ENCODE assay signal across 12 mouse cellular contexts in genomic region chr2:26535517-26536045, GRCm38 (mm10). TPM values are rescaled to one million over a fixed set of nuclear protein-coding genes. Genes with fewer than 3 reads are reported as not detected.
DNase-seq lines count a peak whose midpoint lies in the region; ATAC-seq and TF ChIP-seq lines count a peak whose summit lies in the region.
"Had no signal": no experiment of that assay in that cellular context is flagged by ENCODE, and none has a peak within 500 bp of the region (broad histone marks: within the 10 kb centered on the region; RNA-seq: fewer than 3 reads in every experiment).

No protein-coding gene starts in this region.

- H3K27ac ChIP-seq in heart, embryonic 10.5 days, result peak overlapping the region; percentile 13; the same call in 1 of the 2 replicates
- H3K27ac ChIP-seq in forebrain, embryonic 15.5 days (replicated peaks), result peak overlapping the region; percentile 81
- peak overlapping the region; percentile 42; the same call in 1 of the 2 replicates for H3K27ac ChIP-seq in limb, embryonic 12.5 days
- H3K27ac ChIP-seq in heart, adult 2 months, result no peak overlapping the region

- no peak for TF ChIP-seq EP300 in heart, adult 2 months (IDR thresholded peaks at IDR 0.05; ENCODE audit: insufficient read depth, low read depth, low read length)

- H3K4me1 ChIP-seq in heart, embryonic 10.5 days, result peaks cover 34% of the 10 kb centered on the region
- H3K4me1 ChIP-seq in forebrain, embryonic 15.5 days, result peaks cover 39% of the 10 kb centered on the region
- H3K4me1 ChIP-seq in limb, embryonic 12.5 days (replicated peaks), result peaks cover 21% of the 10 kb centered on the region
- H3K4me1 ChIP-seq in heart, adult 2 months (ENCODE audit: control insufficient read depth, insufficient read depth, low read length), result peaks cover 12% of the 10 kb centered on the region

- intact Hi-C loops in heart, adult 2 months (cut with DNase I), result no loop called here

- TF ChIP-seq CTCF in heart, adult 2 months (IDR thresholded peaks at IDR 0.05), result no peak

- peak; percentile 62 for ATAC-seq in forebrain, embryonic 15.5 days (replicated peaks)
- no peak for ATAC-seq in limb, embryonic 12.5 days (ENCODE audit: insufficient number of reproducible peaks, insufficient read depth, low FRiP score, low TSS enrichment, low read depth)

- no peaks in the 10 kb centered on the region for H3K79me2 ChIP-seq in heart, adult 2 months (replicated peaks; ENCODE audit: control insufficient read depth, insufficient read depth, low read length)

- H3K36me3 ChIP-seq in heart, embryonic 10.5 days, result no peaks in the 10 kb centered on the region
- H3K36me3 ChIP-seq in forebrain, embryonic 15.5 days, result no peaks in the 10 kb centered on the region
- H3K36me3 ChIP-seq in limb, embryonic 12.5 days, result no peaks in the 10 kb centered on the region
- H3K36me3 ChIP-seq in heart, adult 2 months (ENCODE audit: control insufficient read depth, insufficient read depth, low read length), result no peaks in the 10 kb centered on the region

- no peak overlapping the region for H3K4me2 ChIP-seq in forebrain, embryonic 15.5 days (replicated peaks)
- no peak overlapping the region for H3K4me2 ChIP-seq in limb, embryonic 12.5 days

- H3K9ac ChIP-seq in forebrain, embryonic 15.5 days (replicated peaks), result no peak overlapping the region
- no peak overlapping the region for H3K9ac ChIP-seq in limb, embryonic 12.5 days (replicated peaks)
- no peak overlapping the region for H3K9ac ChIP-seq in heart, adult 2 months (ENCODE audit: low read depth, low read length)

- 77% methylated on average over 4 of the region's 4 CpGs for WGBS in heart, embryonic 10.5 days
- WGBS in forebrain, embryonic 15.5 days, result 9% methylated on average over 4 of the region's 4 CpGs
- 68% methylated on average over 4 of the region's 4 CpGs for WGBS in limb, embryonic 12.5 days
- 78% methylated on average over 4 of the region's 4 CpGs for WGBS in heart, adult 2 months

- H3K9me3 ChIP-seq in heart, embryonic 10.5 days, result no peaks in the 10 kb centered on the region
- no peaks in the 10 kb centered on the region for H3K9me3 ChIP-seq in forebrain, embryonic 15.5 days
- H3K9me3 ChIP-seq in limb, embryonic 12.5 days, result no peaks in the 10 kb centered on the region

- no peak for TF ChIP-seq POLR2A in heart, adult 2 months (IDR thresholded peaks at IDR 0.05; ENCODE audit: insufficient read depth, low read depth, low read length)

- no peak for DNase-seq in heart, embryonic 10.5 days (ENCODE audit: low spot score)
- DNase-seq in heart, postnatal 4 days, result no peak
- DNase-seq in right cerebral cortex, adult 2 months (ENCODE audit: low spot score in 2 of 2), result peak; percentile 20 to 35
- DNase-seq in spleen, adult 18-20 months, result no peak
- no peak for DNase-seq in heart, adult 2 months
- DNase-seq in thymus, postnatal 25 days, result no peak
- DNase-seq: adrenal gland, adult 2 months had no signal

- no peak overlapping the region for H3K4me3 ChIP-seq in heart, embryonic 10.5 days
- H3K4me3 ChIP-seq in forebrain, embryonic 15.5 days, result no peak overlapping the region
- no peak overlapping the region for H3K4me3 ChIP-seq in limb, embryonic 12.5 days (replicated peaks)
- H3K4me3 ChIP-seq in heart, adult 2 months, result no peak overlapping the region

- H3K27me3 ChIP-seq in heart, embryonic 10.5 days (ENCODE audit: insufficient read depth, poor library complexity, severe bottlenecking), result no peaks in the 10 kb centered on the region; the same call in none of the 2 replicates
- H3K27me3 ChIP-seq in forebrain, embryonic 15.5 days, result no peaks in the 10 kb centered on the region
- no peaks in the 10 kb centered on the region for H3K27me3 ChIP-seq in limb, embryonic 12.5 days
- H3K27me3 ChIP-seq in heart, adult 2 months (ENCODE audit: control insufficient read depth, insufficient read depth, low read length), result no peaks in the 10 kb centered on the region

RNA-seq across cellular contexts. Expression of gene Notch1, which starts 19.1 kb away (rescaled TPM):
- polyA plus RNA-seq in heart, embryonic 10.5 days (2016; fragmentation: Nextera tagmentation; extraction: Ambion mirVana), result 13.2 and 16.6 TPM in 2 replicates
- total RNA-seq in heart, postnatal 4 days (2021), result 10 to 100 TPM; 55.3 to 62.3 TPM
- polyA plus RNA-seq in forebrain, embryonic 15.5 days (2015; fragmentation: Nextera tagmentation; extraction: Ambion mirVana), result 22.6 and 26.1 TPM in 2 replicates
- polyA plus RNA-seq in limb, embryonic 12.5 days (2016; fragmentation: Nextera tagmentation; extraction: Ambion mirVana), result 13.7 and 14.0 TPM in 2 replicates
- total RNA-seq in heart, adult 2 months (2021), result 10 to 100 TPM; 31.6 to 32.4 TPM
- 22.0 and 23.2 TPM in 2 replicates for polyA plus RNA-seq in heart, adult 2 months (2012; rRNA removed)

RNA-seq across cellular contexts. Expression of gene Egfl7, which starts 44.2 kb away (rescaled TPM):
- polyA plus RNA-seq in heart, embryonic 10.5 days (2016; fragmentation: Nextera tagmentation; extraction: Ambion mirVana), result 164 and 186 TPM in 2 replicates
- 100 to 1,000 TPM; 317 to 343 TPM for total RNA-seq in heart, postnatal 4 days (2021)
- 46.4 and 56.9 TPM in 2 replicates for polyA plus RNA-seq in forebrain, embryonic 15.5 days (2015; fragmentation: Nextera tagmentation; extraction: Ambion mirVana)
- polyA plus RNA-seq in limb, embryonic 12.5 days (2016; fragmentation: Nextera tagmentation; extraction: Ambion mirVana), result 77.4 and 82.1 TPM in 2 replicates
- total RNA-seq in heart, adult 2 months (2021), result 100 to 1,000 TPM; 102 to 111 TPM
- polyA plus RNA-seq in heart, adult 2 months (2012; rRNA removed), result 499 and 610 TPM in 2 replicates

RNA-seq across cellular contexts. Expression of gene Gm20532, which starts 50.9 kb away (rescaled TPM):
- not detected in 2 replicates for polyA plus RNA-seq in heart, embryonic 10.5 days (2016; fragmentation: Nextera tagmentation; extraction: Ambion mirVana)
- total RNA-seq in heart, postnatal 4 days (2021), result not detected
- polyA plus RNA-seq in forebrain, embryonic 15.5 days (2015; fragmentation: Nextera tagmentation; extraction: Ambion mirVana), result not detected in 2 replicates
- 0.31 TPM in 1 of 2 replicates, not detected in the other for polyA plus RNA-seq in limb, embryonic 12.5 days (2016; fragmentation: Nextera tagmentation; extraction: Ambion mirVana)
- not detected for total RNA-seq in heart, adult 2 months (2021)
- polyA plus RNA-seq in heart, adult 2 months (2012; rRNA removed), result not detected in 2 replicates
- total RNA-seq: adrenal gland, adult 2 months; left cerebral cortex, postnatal 10 days had no signal
- polyA plus RNA-seq: adrenal gland, adult 2 months; heart, postnatal 0 days; spleen, adult 2 months had no signal

Comparison
In these comparisons a context has a peak if more than half of its experiments do, and no peak if none do; other contexts are left out.
1. DNase-seq: peak in right cerebral cortex, adult 2 months (2 of 2); none in heart, embryonic 10.5 days (single experiment), heart, postnatal 4 days (single experiment), spleen, adult 18-20 months (0 of 2), heart, adult 2 months (0 of 2) and thymus, postnatal 25 days (single experiment).